9 mouse cellular contexts compared by ENCODE assay signal in genomic region chr17:25783861-25784574, GRCm38 (mm10). TPM values are rescaled to one million over a fixed set of nuclear protein-coding genes. Genes with fewer than 3 reads are reported as not detected.
DNase-seq lines count a peak whose midpoint lies in the region; ATAC-seq and TF ChIP-seq lines count a peak whose summit lies in the region.
"Had no signal": no experiment of that assay in that cellular context is flagged by ENCODE, and none has a peak within 500 bp of the region (broad histone marks: within the 10 kb centered on the region; RNA-seq: fewer than 3 reads in every experiment).

No protein-coding gene starts in this region.

- no peaks in the 10 kb centered on the region for H3K27me3 ChIP-seq in cerebellum, adult 2 months (ENCODE audit: control insufficient read depth, insufficient read depth, low read length)
- no peaks in the 10 kb centered on the region for H3K27me3 ChIP-seq in neural tube, embryonic 11.5 days (ENCODE audit: control insufficient read depth, insufficient read depth, low read length)
- H3K27me3 ChIP-seq in limb, embryonic 15.5 days: no peaks in the 10 kb centered on the region

- no peak for ATAC-seq in neural tube, embryonic 11.5 days (ENCODE audit: insufficient read depth, low FRiP score, low TSS enrichment)
- ATAC-seq in limb, embryonic 15.5 days (ENCODE audit: insufficient number of reproducible peaks, low FRiP score, low TSS enrichment, low read depth): no peak
- ATAC-seq in activated CD4-positive, CD25-positive, alpha-beta regulatory T cell, adult 4 months: no peak

- H3K9me3 ChIP-seq in neural tube, embryonic 11.5 days (ENCODE audit: control insufficient read depth, low read length): no peaks in the 10 kb centered on the region
- no peaks in the 10 kb centered on the region for H3K9me3 ChIP-seq in limb, embryonic 15.5 days

- intact Hi-C loops in left cerebral cortex, postnatal 14 days (cut with DNase I): no loop called here

- H3K27ac ChIP-seq in cerebellum, adult 2 months (ENCODE audit: insufficient read depth, low read length): no peak overlapping the region
- no peak overlapping the region for H3K27ac ChIP-seq in neural tube, embryonic 11.5 days (ENCODE audit: low read depth, low read length)
- no peak overlapping the region for H3K27ac ChIP-seq in limb, embryonic 15.5 days

- TF ChIP-seq CTCF in cerebellum, adult 2 months (IDR thresholded peaks at IDR 0.05; ENCODE audit: borderline replicate concordance, insufficient read depth, low read depth, low read length): no peak

- 31% methylated on average over 15 of the region's 15 CpGs for WGBS in cerebellum, adult 2 months
- 82% methylated on average over 15 of the region's 15 CpGs for WGBS in neural tube, embryonic 11.5 days
- 75% methylated on average over 15 of the region's 15 CpGs for WGBS in limb, embryonic 15.5 days

- DNase-seq in cerebellum, adult 2 months: no peak
- DNase-seq in cerebellum, postnatal 4 days (ENCODE audit: low spot score in 2 of 2): no peak
- DNase-seq in neural tube, embryonic 11.5 days (ENCODE audit: low spot score): no peak
- no peak for DNase-seq in neural tube, embryonic 10.5 days (ENCODE audit: extremely low spot score, low spot score)
- no peak for DNase-seq in testis, postnatal 10 days (ENCODE audit: low spot score)
- no peak for DNase-seq in left cerebral cortex, postnatal 14 days (ENCODE audit: low spot score in 2 of 2)
- DNase-seq: kidney, postnatal 36 days had no signal

- peak overlapping the region; percentile 86 for H3K4me2 ChIP-seq in neural tube, embryonic 11.5 days (ENCODE audit: low read depth)
- H3K4me2 ChIP-seq in limb, embryonic 15.5 days: peak overlapping the region; percentile 74

- H3K4me1 ChIP-seq in cerebellum, adult 2 months (ENCODE audit: control insufficient read depth, insufficient read depth, low read length): peaks cover 15% of the 10 kb centered on the region
- peaks cover 10% of the 10 kb centered on the region for H3K4me1 ChIP-seq in neural tube, embryonic 11.5 days (ENCODE audit: control insufficient read depth, insufficient read depth, low read length)
- H3K4me1 ChIP-seq in limb, embryonic 15.5 days: peaks cover 29% of the 10 kb centered on the region

- no peak for TF ChIP-seq POLR2A in cerebellum, adult 2 months (IDR thresholded peaks at IDR 0.05; ENCODE audit: borderline replicate concordance, insufficient read depth, low read length)

- peak overlapping the region; percentile 85; the same call in 1 of the 2 replicates for H3K9ac ChIP-seq in neural tube, embryonic 11.5 days (ENCODE audit: low read length)
- H3K9ac ChIP-seq in limb, embryonic 15.5 days: 0 out of 2 replicates have a peak overlapping the region, but pooled peaks have one; percentile 73

- peak overlapping the region; percentile 68 for H3K4me3 ChIP-seq in cerebellum, adult 2 months (replicated peaks; ENCODE audit: insufficient read depth, low read depth, low read length)
- H3K4me3 ChIP-seq in neural tube, embryonic 11.5 days (ENCODE audit: low read depth, low read length): peak overlapping the region; percentile 71
- H3K4me3 ChIP-seq in limb, embryonic 15.5 days: peak overlapping the region; percentile 79

- H3K36me3 ChIP-seq in neural tube, embryonic 11.5 days (ENCODE audit: control insufficient read depth, insufficient read depth, low read length): peaks cover 3% of the 10 kb centered on the region; the same call in 1 of the 2 replicates
- H3K36me3 ChIP-seq in limb, embryonic 15.5 days: peaks cover 62% of the 10 kb centered on the region

RNA-seq across cellular contexts. Expression of gene Haghl, which starts 1.5 kb away (rescaled TPM):
- 340 and 348 TPM in 2 replicates for polyA plus RNA-seq in cerebellum, adult 2 months (2012; rRNA removed)
- polyA plus RNA-seq in neural tube, embryonic 11.5 days (2014; fragmentation: Nextera tagmentation; extraction: Ambion mirVana): 74.6 and 77.3 TPM in 2 replicates
- 53.2 and 54.4 TPM in 2 replicates for polyA plus RNA-seq in limb, embryonic 15.5 days (2015; fragmentation: Nextera tagmentation; extraction: Ambion mirVana)
- 100 to 1,000 TPM; 127 to 140 TPM for total RNA-seq in left cerebral cortex, postnatal 14 days (2021)
- polyA plus RNA-seq in activated CD4-positive, CD25-positive, alpha-beta regulatory T cell, adult 4 months (2017; shearing (Covaris generic)): 10 to 100 TPM; 27.2 to 30.3 TPM

RNA-seq across cellular contexts. Expression of gene Ccdc78, which starts 2.4 kb away (rescaled TPM):
- polyA plus RNA-seq in cerebellum, adult 2 months (2012; rRNA removed): 0.47 and 0.79 TPM in 2 replicates
- polyA plus RNA-seq in neural tube, embryonic 11.5 days (2014; fragmentation: Nextera tagmentation; extraction: Ambion mirVana): 0.15 and 0.34 TPM in 2 replicates
- 0.09 and 0.14 TPM in 2 replicates for polyA plus RNA-seq in limb, embryonic 15.5 days (2015; fragmentation: Nextera tagmentation; extraction: Ambion mirVana)
- not detected for total RNA-seq in left cerebral cortex, postnatal 14 days (2021)
- under 1 TPM in 1 of 2 experiments, not detected in 1; 0.62 TPM for polyA plus RNA-seq in activated CD4-positive, CD25-positive, alpha-beta regulatory T cell, adult 4 months (2017; shearing (Covaris generic))

RNA-seq across cellular contexts. Expression of gene Fam173a, which starts 8.7 kb away (rescaled TPM):
- 167 and 178 TPM in 2 replicates for polyA plus RNA-seq in cerebellum, adult 2 months (2012; rRNA removed)
- 65.7 and 66.6 TPM in 2 replicates for polyA plus RNA-seq in neural tube, embryonic 11.5 days (2014; fragmentation: Nextera tagmentation; extraction: Ambion mirVana)
- 85.7 and 95.6 TPM in 2 replicates for polyA plus RNA-seq in limb, embryonic 15.5 days (2015; fragmentation: Nextera tagmentation; extraction: Ambion mirVana)
- 10 to 100 TPM; 82.7 to 87.4 TPM for total RNA-seq in left cerebral cortex, postnatal 14 days (2021)
- polyA plus RNA-seq in activated CD4-positive, CD25-positive, alpha-beta regulatory T cell, adult 4 months (2017; shearing (Covaris generic)): 100 to 1,000 TPM; 196 to 238 TPM

RNA-seq across cellular contexts. Expression of gene Narfl, which starts 10.4 kb away (rescaled TPM):
- 43.5 and 45.5 TPM in 2 replicates for polyA plus RNA-seq in cerebellum, adult 2 months (2012; rRNA removed)
- polyA plus RNA-seq in neural tube, embryonic 11.5 days (2014; fragmentation: Nextera tagmentation; extraction: Ambion mirVana): 22.9 and 27.8 TPM in 2 replicates
- polyA plus RNA-seq in limb, embryonic 15.5 days (2015; fragmentation: Nextera tagmentation; extraction: Ambion mirVana): 26.7 and 27.2 TPM in 2 replicates
- 10 to 100 TPM; 28.8 to 32.8 TPM for total RNA-seq in left cerebral cortex, postnatal 14 days (2021)
- 10 to 100 TPM; 15.6 to 20.9 TPM for polyA plus RNA-seq in activated CD4-positive, CD25-positive, alpha-beta regulatory T cell, adult 4 months (2017; shearing (Covaris generic))

RNA-seq across cellular contexts. Expression of gene AC134908.4, which starts 11.4 kb away (rescaled TPM):
- 3.3 and 5.0 TPM in 2 replicates for polyA plus RNA-seq in cerebellum, adult 2 months (2012; rRNA removed)
- polyA plus RNA-seq in neural tube, embryonic 11.5 days (2014; fragmentation: Nextera tagmentation; extraction: Ambion mirVana): 0.78 TPM in 1 of 2 replicates, not detected in the other
- polyA plus RNA-seq in limb, embryonic 15.5 days (2015; fragmentation: Nextera tagmentation; extraction: Ambion mirVana): 0.56 and 0.58 TPM in 2 replicates
- not detected for total RNA-seq in left cerebral cortex, postnatal 14 days (2021)
- polyA plus RNA-seq in activated CD4-positive, CD25-positive, alpha-beta regulatory T cell, adult 4 months (2017; shearing (Covaris generic)): not detected
